Mouse (Mus musculus) adrenal gland, adult 18-20 months (tissue): ENCODE measurements around the gene Slc35f6. TPM values are rescaled to one million over a fixed set of nuclear protein-coding genes. Genes with fewer than 3 reads are reported as not detected.

ENCODE experiments used
- DNase-seq, 2 experiments: peaks; one replicate each; pipeline ENCODE4 v3.0.0; 2021 to 2022; ENCODE audit warnings: low spot score in 2 of 2
- long read RNA-seq, 2 experiments: library from polyadenylated mRNA; stranded (forward); transcript quantifications; one replicate each; pipeline ENCODE4 v2.0.0; 2021
- total RNA-seq, 2 experiments: library from RNA; stranded (reverse); gene quantifications; 1 replicate in 1 of 2; 2 replicates in 1 of 2; pipeline ENCODE4 v1.2.3; 2021

Slc35f6 gene
- 10 to 100 TPM; 38.7 to 43.8 TPM for total RNA-seq
- long read RNA-seq, experiment 1, transcript Slc35f6-201 (6 exons, 3,088 nt): major isoform, 35 of 41 reads
- long read RNA-seq, experiment 1, partial matches to known transcripts: 0 of 41 reads
- long read RNA-seq, experiment 1, other reads (novel, unspliced or antisense): 6 of 41 reads
- long read RNA-seq, experiment 2, transcript Slc35f6-201 (6 exons, 3,088 nt): major isoform, 67 of 102 reads
- long read RNA-seq, experiment 2, partial matches to known transcripts: 25 of 102 reads
- long read RNA-seq, experiment 2, other reads (novel, unspliced or antisense): 10 of 102 reads

GRCm38 (mm10) chr5:30647815-30648560, at the start of gene Slc35f6:
TSS of gene Slc35f6 (plus strand) at chr5:30647933.
- DNase-seq: peak; percentile 93 to 94

- DNase-seq: no peak
Measured at GRCm38 (mm10) chr5:30601397-30601796, 46.3 kb upstream of the Slc35f6 start.

GRCm38 (mm10) chr5:30603255-30603654, 44.5 kb upstream of the Slc35f6 start:
- no peak for DNase-seq

GRCm38 (mm10) chr5:30603926-30604325, 43.8 kb upstream of the Slc35f6 start:
- no peak for DNase-seq

- DNase-seq: no peak
Measured at GRCm38 (mm10) chr5:30604769-30605188, 43.0 kb upstream of the Slc35f6 start.

- no peak for DNase-seq
Measured at GRCm38 (mm10) chr5:30605649-30606048, 42.1 kb upstream of the Slc35f6 start.

GRCm38 (mm10) chr5:30606424-30607073, 41.2 kb upstream of the Slc35f6 start:
- no peak for DNase-seq

- no peak for DNase-seq
Measured at GRCm38 (mm10) chr5:30609094-30609493, 38.6 kb upstream of the Slc35f6 start.

GRCm38 (mm10) chr5:30609918-30610645, 37.7 kb upstream of the Slc35f6 start:
- DNase-seq: no peak

GRCm38 (mm10) chr5:30611091-30611490, 36.6 kb upstream of the Slc35f6 start:
- DNase-seq: no peak

GRCm38 (mm10) chr5:30611689-30612088, 36.0 kb upstream of the Slc35f6 start:
- DNase-seq: no peak

- DNase-seq: no peak
Measured at GRCm38 (mm10) chr5:30612575-30612974, 35.2 kb upstream of the Slc35f6 start.

GRCm38 (mm10) chr5:30613242-30613641, 34.5 kb upstream of the Slc35f6 start:
- DNase-seq: no peak

GRCm38 (mm10) chr5:30614221-30614620, 33.5 kb upstream of the Slc35f6 start:
- DNase-seq: peak; percentile 66 to 77

GRCm38 (mm10) chr5:30615416-30615815, 32.3 kb upstream of the Slc35f6 start:
- DNase-seq: no peak

- DNase-seq: no peak
Measured at GRCm38 (mm10) chr5:30615819-30616218, 31.9 kb upstream of the Slc35f6 start.

GRCm38 (mm10) chr5:30616644-30617043, 31.1 kb upstream of the Slc35f6 start:
- no peak for DNase-seq

GRCm38 (mm10) chr5:30617357-30617756, 30.4 kb upstream of the Slc35f6 start:
- DNase-seq: no peak

- DNase-seq: peak in 1 of 2 experiments; percentile 75
Measured at GRCm38 (mm10) chr5:30617851-30618250, 29.9 kb upstream of the Slc35f6 start.

- no peak for DNase-seq
Measured at GRCm38 (mm10) chr5:30618376-30619003, 29.2 kb upstream of the Slc35f6 start.

- no peak for DNase-seq
Measured at GRCm38 (mm10) chr5:30619211-30619610, 28.5 kb upstream of the Slc35f6 start.
